Mouse (Mus musculus) hindbrain, embryonic 16.5 days (tissue): ENCODE data around the gene Chp2. TPM values are rescaled to one million over a fixed set of nuclear protein-coding genes. Genes with fewer than 3 reads are reported as not detected.

Experiments used
- ATAC-seq: fragments of 200-750 bp; cut with Nextera tagmentation; 2 replicates; pipeline ENCODE4 v1.8.0; 2017; ENCODE audit warnings: moderate TSS enrichment, moderate library complexity
- H3K27ac ChIP-seq: fragments of 300-500 bp; sonication (generic); 2 replicates; pipeline ENCODE4 v1.5.1; 2014; ENCODE audit warnings: low read depth, mild to moderate bottlenecking, control low read depth, low read length, moderate library complexity
- H3K27me3 ChIP-seq: fragments of 300-500 bp; sonication (generic); replicated peaks from 2 replicates; pipeline ENCODE4 v1.6.1; 2014; ENCODE audit warnings: low read length; ENCODE audit not compliant: control insufficient read depth, insufficient read depth
- H3K36me3 ChIP-seq: fragments of 300-500 bp; sonication (generic); 2 replicates; pipeline ENCODE4 v1.6.1; 2014; ENCODE audit warnings: mild to moderate bottlenecking, low read length, moderate library complexity, mixed read lengths; ENCODE audit not compliant: control insufficient read depth, insufficient read depth
- H3K4me1 ChIP-seq: fragments of 300-500 bp; sonication (generic); 2 replicates; pipeline ENCODE4 v1.6.1; 2014; ENCODE audit warnings: low read depth, low read length; ENCODE audit not compliant: control insufficient read depth, insufficient read depth
- H3K4me2 ChIP-seq: fragments of 300-500 bp; sonication (generic); 2 replicates; pipeline ENCODE4 v1.6.1; 2014; ENCODE audit warnings: mild to moderate bottlenecking, low read length, control low read depth, moderate library complexity
- H3K4me3 ChIP-seq: fragments of 300-500 bp; sonication (generic); 2 replicates; pipeline ENCODE4 v1.5.1; 2014; ENCODE audit warnings: mild to moderate bottlenecking, low read length, control low read depth, moderate library complexity
- H3K9ac ChIP-seq: fragments of 300-500 bp; sonication (generic); 2 replicates; pipeline ENCODE4 v1.6.1; 2014; ENCODE audit warnings: low read depth, mild to moderate bottlenecking, control low read depth, low read length, moderate library complexity
- H3K9me3 ChIP-seq: fragments of 300-500 bp; sonication (generic); 2 replicates; pipeline ENCODE4 v1.6.1; 2014; ENCODE audit warnings: mild to moderate bottlenecking, low read length, moderate library complexity; ENCODE audit not compliant: control insufficient read depth
- WGBS: fragments of 180-500 bp; shearing (Covaris S2); extraction: QIAGEN DNeasy Blood & Tissue Kit; methylation state at CpG from one replicate; pipeline ENCODE4 v1.1.7; 2014; 5-methylcytosine and 5-hydroxymethylcytosine counted together
- polyA plus RNA-seq: library from polyadenylated mRNA; unstranded; fragments of >200 nt; fragmentation: Nextera tagmentation; extraction: Ambion mirVana; gene quantifications from 2 replicates; pipeline ENCODE4 v1.2.1, GENCODE M21; 2015

Gene Chp2
- polyA plus RNA-seq, 1 experiment from 2014 or later: 0.75 TPM

- WGBS: 80% methylated on average over 10 of the region's 10 CpGs
- no peak overlapping the region for H3K27ac ChIP-seq
- no peak overlapping the region for H3K4me3 ChIP-seq
- no peaks in the 10 kb centered on the region for H3K27me3 ChIP-seq
- no peaks in the 10 kb centered on the region for H3K4me1 ChIP-seq
- H3K4me2 ChIP-seq: no peak overlapping the region
- H3K36me3 ChIP-seq: no peaks in the 10 kb centered on the region
- no peak for ATAC-seq
- no peaks in the 10 kb centered on the region for H3K9me3 ChIP-seq
- H3K9ac ChIP-seq: no peak overlapping the region
These were observed 28.1 kb downstream of the Chp2 start for GRCm38 (mm10) chr7:122247254-122247864.

GRCm38 (mm10) chr7:122249321-122249821 is 30.1 kb downstream of the Chp2 start:
- H3K4me2 ChIP-seq: no peak overlapping the region
- H3K36me3 ChIP-seq: no peaks in the 10 kb centered on the region
- no peak for ATAC-seq
- H3K9ac ChIP-seq: no peak overlapping the region
- H3K4me1 ChIP-seq: no peaks in the 10 kb centered on the region
- H3K27ac ChIP-seq: no peak overlapping the region
- no peak overlapping the region for H3K4me3 ChIP-seq
- 96% methylated on average over 9 of the region's 9 CpGs for WGBS
- H3K9me3 ChIP-seq: no peaks in the 10 kb centered on the region
- no peaks in the 10 kb centered on the region for H3K27me3 ChIP-seq

DNA sequence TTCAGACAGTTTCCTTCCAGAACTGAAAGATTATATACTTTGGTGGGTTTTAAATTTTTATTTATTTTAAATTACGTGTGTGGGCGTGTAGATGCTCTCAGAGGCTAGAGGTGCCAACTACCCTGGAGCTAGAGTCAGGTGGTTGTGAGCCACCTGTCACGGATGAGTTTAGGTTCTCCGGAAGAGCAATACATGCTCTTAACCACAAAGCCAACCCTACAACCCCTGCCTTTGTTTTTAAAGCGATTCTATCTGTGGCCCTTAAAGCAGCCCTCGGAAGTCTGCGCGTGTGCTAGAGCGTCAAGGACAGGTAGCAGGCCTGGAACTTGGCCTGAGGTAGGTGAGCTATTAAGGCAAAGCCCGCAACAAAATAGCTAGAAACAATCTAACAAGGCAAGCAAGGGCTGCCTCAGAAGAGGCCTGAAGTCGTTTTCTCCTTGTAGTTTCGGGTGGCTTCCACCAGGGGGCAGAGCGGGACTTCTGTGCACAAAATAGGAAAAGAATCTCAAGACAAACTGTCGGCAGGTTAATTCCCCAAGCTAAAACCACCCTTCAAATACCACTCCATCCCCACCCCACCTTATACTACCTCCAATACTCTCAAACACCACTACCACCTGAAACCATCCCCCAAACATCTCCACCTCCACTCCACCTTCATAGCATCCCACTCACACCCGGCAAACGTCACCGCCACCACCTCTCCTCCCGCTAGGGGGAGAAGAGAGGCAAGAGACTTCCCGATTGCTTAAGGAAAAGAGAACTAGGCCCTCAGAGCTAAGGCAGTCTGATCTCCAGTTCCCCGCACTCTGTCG is 32.1 kb downstream of the Chp2 start:
- Histone ChIP-seq H3K9me3 (no peaks in the 10 kb centered on the region), H3K9ac (no peak overlapping the region), H3K4me3 (no peak overlapping the region), H3K27me3 (no peaks in the 10 kb centered on the region), H3K27ac (no peak overlapping the region), H3K4me2 (peak overlapping the region; percentile 34; the same call in 1 of the 2 replicates), H3K36me3 (no peaks in the 10 kb centered on the region), H3K4me1 (no peaks in the 10 kb centered on the region)
- WGBS: 31% methylated on average over 21 of the region's 21 CpGs
- peak; percentile 58; the same call in 1 of the 2 replicates for ATAC-seq

DNA sequence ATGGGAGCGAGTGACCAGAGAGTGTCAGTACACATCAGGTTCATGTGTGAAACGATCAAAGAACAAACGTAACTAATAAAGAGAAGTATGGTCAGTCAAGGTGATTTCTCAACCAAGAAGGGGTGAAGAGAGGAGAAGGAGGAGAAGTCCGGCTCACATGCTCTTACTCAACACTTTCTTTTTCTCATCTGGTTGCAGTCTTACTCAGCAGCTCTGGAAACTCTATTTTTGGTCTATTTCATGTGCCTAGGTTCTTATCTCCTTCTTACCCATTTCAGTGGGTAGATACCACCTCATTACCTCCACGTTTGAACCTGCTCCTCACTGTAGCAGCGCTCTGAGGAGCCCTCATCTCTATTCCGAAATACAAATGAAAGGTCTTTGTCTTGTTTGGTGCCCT is 37.4 kb downstream of the Chp2 start:
- H3K27me3 ChIP-seq: no peaks in the 10 kb centered on the region
- no peak overlapping the region for H3K4me3 ChIP-seq
- no peak overlapping the region for H3K27ac ChIP-seq
- H3K4me1 ChIP-seq: no peaks in the 10 kb centered on the region
- no peak overlapping the region for H3K4me2 ChIP-seq
- no peaks in the 10 kb centered on the region for H3K36me3 ChIP-seq
- no peak overlapping the region for H3K9ac ChIP-seq
- WGBS: 87% methylated on average over 7 of the region's 7 CpGs
- ATAC-seq: no peak
- no peaks in the 10 kb centered on the region for H3K9me3 ChIP-seq

GRCm38 (mm10) chr7:122258521-122258920 is 39.2 kb downstream of the Chp2 start:
- H3K9me3 ChIP-seq: no peaks in the 10 kb centered on the region
- H3K4me3 ChIP-seq: no peak overlapping the region
- no peak overlapping the region for H3K9ac ChIP-seq
- H3K27me3 ChIP-seq: no peaks in the 10 kb centered on the region
- no peak overlapping the region for H3K4me2 ChIP-seq
- ATAC-seq: no peak
- H3K36me3 ChIP-seq: no peaks in the 10 kb centered on the region
- no peaks in the 10 kb centered on the region for H3K4me1 ChIP-seq
- no peak overlapping the region for H3K27ac ChIP-seq
- 89% methylated on average over 4 of the region's 4 CpGs for WGBS

- H3K4me2 ChIP-seq: no peak overlapping the region
- H3K4me1 ChIP-seq: no peaks in the 10 kb centered on the region
- no peaks in the 10 kb centered on the region for H3K27me3 ChIP-seq
- no peak overlapping the region for H3K9ac ChIP-seq
- no peak overlapping the region for H3K4me3 ChIP-seq
- H3K27ac ChIP-seq: no peak overlapping the region
- 83% methylated on average over 5 of the region's 5 CpGs for WGBS
- ATAC-seq: no peak
- H3K9me3 ChIP-seq: no peaks in the 10 kb centered on the region
- H3K36me3 ChIP-seq: no peaks in the 10 kb centered on the region
These were observed 40.8 kb downstream of the Chp2 start for GRCm38 (mm10) chr7:122260055-122260602.

GRCm38 (mm10) chr7:122268983-122269486 is 49.7 kb downstream of the Chp2 start:
- no peak for ATAC-seq
- WGBS: 87% methylated on average over 4 of the region's 4 CpGs
- no peak overlapping the region for H3K9ac ChIP-seq

DNA sequence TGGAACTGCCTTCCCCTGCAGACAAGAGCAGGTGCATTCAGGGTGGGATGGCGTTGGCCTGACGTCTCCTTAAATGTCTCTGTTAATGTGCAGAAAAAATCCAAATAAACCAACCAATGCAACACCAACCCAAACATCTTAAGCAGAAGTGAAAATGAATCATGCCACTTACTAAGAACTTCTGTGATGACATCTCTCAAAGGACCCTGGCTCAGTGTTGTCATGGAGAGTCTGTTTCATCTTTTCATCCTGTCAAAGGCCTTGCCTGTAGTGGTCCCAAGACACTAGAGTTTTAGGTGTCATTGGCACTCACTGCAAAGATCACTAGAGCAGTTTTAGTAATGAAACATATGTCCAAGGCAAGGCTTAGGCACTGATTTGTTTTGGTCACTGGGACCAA is 53.0 kb downstream of the Chp2 start:
- Histone ChIP-seq H3K4me3 (no peak overlapping the region), H3K4me1 (no peaks in the 10 kb centered on the region), H3K9ac (no peak overlapping the region), H3K27ac (no peak overlapping the region), H3K4me2 (no peak overlapping the region), H3K36me3 (no peaks in the 10 kb centered on the region), H3K27me3 (no peaks in the 10 kb centered on the region), H3K9me3 (no peaks in the 10 kb centered on the region)
- no peak for ATAC-seq
- 85% methylated on average over 2 of the region's 2 CpGs for WGBS

More at GRCm38 (mm10) chr7:122268983-122269486, 49.7 kb downstream of the Chp2 start:
- no peak overlapping the region for H3K4me2 ChIP-seq
- H3K4me3 ChIP-seq: no peak overlapping the region
- H3K27ac ChIP-seq: no peak overlapping the region
- H3K36me3 ChIP-seq: no peaks in the 10 kb centered on the region
- no peaks in the 10 kb centered on the region for H3K9me3 ChIP-seq
- no peaks in the 10 kb centered on the region for H3K4me1 ChIP-seq
- no peaks in the 10 kb centered on the region for H3K27me3 ChIP-seq
